Mouse (Mus musculus) kidney, embryonic 15.5 days (tissue): ENCODE data around the gene Amigo1. TPM values are rescaled to one million over a fixed set of nuclear protein-coding genes. Genes with fewer than 3 reads are reported as not detected.
A peak's percentile ranks its signal among the peaks of the same experiment; 100 is the strongest.

ENCODE experiments used
- ATAC-seq: fragments of 200-750 bp; cut with Nextera tagmentation; replicated peaks from 2 replicates; pipeline ENCODE4 v1.8.0; 2017; ENCODE audit warnings: moderate TSS enrichment; ENCODE audit not compliant: low FRiP score
- H3K27ac ChIP-seq: fragments of 300-500 bp; sonication (generic); 2 replicates; pipeline ENCODE4 v1.5.1; 2015; ENCODE audit warnings: mild to moderate bottlenecking, inconsistent platforms
- H3K27me3 ChIP-seq: fragments of 300-500 bp; sonication (generic); 2 replicates; pipeline ENCODE4 v1.6.1; 2015; ENCODE audit warnings: inconsistent platforms
- H3K36me3 ChIP-seq: fragments of 300-500 bp; sonication (generic); 2 replicates; pipeline ENCODE4 v1.6.1; 2015; ENCODE audit warnings: inconsistent platforms
- H3K4me1 ChIP-seq: fragments of 300-500 bp; sonication (generic); 2 replicates; pipeline ENCODE4 v1.6.1; 2015; ENCODE audit warnings: inconsistent platforms
- H3K4me2 ChIP-seq: fragments of 300-500 bp; sonication (generic); 2 replicates; pipeline ENCODE4 v1.6.1; 2015; ENCODE audit warnings: moderate library complexity, mild to moderate bottlenecking, inconsistent platforms
- H3K4me3 ChIP-seq: fragments of 300-500 bp; sonication (generic); replicated peaks from 2 replicates; pipeline ENCODE4 v1.5.1; 2015; ENCODE audit warnings: mild to moderate bottlenecking, inconsistent platforms
- H3K9ac ChIP-seq: fragments of 300-500 bp; sonication (generic); 2 replicates; pipeline ENCODE4 v1.6.1; 2015; ENCODE audit warnings: mild to moderate bottlenecking, inconsistent platforms
- H3K9me3 ChIP-seq: fragments of 300-500 bp; sonication (generic); replicated peaks from 2 replicates; pipeline ENCODE4 v1.6.1; 2016; ENCODE audit warnings: inconsistent platforms
- WGBS: fragments of 180-500 bp; shearing (Covaris S2); methylation state at CpG from one replicate; pipeline ENCODE4 v1.1.7; 2015; ENCODE audit warnings: mixed read lengths; 5-methylcytosine and 5-hydroxymethylcytosine counted together
- polyA plus RNA-seq: library from polyadenylated mRNA; unstranded; fragments of >200 nt; fragmentation: Nextera tagmentation; extraction: Ambion mirVana; gene quantifications from 2 replicates; pipeline ENCODE4 v1.2.1, GENCODE M21; 2015

The Amigo1 gene
- polyA plus RNA-seq, 1 experiment from 2014 or later = 6.3 TPM

DNA sequence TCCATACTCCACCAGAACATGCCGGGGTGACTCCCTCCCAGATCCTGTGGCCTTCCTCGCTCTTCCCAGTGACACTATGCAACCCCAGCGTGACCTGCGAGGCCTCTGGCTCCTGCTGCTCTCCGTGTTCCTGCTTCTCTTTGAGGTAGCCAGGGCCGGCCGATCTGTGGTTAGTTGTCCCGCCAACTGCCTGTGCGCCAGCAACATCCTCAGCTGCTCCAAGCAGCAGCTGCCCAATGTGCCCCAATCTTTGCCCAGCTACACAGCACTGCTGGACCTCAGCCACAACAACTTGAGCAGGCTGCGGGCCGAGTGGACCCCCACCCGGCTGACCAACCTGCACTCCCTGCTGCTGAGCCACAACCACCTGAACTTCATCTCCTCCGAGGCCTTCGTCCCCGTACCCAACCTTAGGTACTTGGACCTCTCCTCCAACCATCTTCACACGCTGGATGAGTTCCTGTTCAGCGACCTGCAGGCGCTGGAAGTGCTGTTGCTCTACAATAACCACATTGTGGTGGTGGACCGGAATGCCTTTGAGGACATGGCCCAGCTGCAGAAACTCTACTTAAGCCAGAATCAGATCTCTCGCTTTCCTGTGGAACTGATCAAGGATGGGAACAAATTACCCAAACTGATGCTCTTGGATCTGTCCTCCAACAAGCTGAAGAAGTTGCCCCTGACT, 1.1 kb downstream of the Amigo1 start:
- Histone ChIP-seq H3K27me3 (peaks cover 25% of the 10 kb centered on the region), H3K4me3 (peak overlapping the region; percentile 75), H3K4me1 (peaks cover 33% of the 10 kb centered on the region), H3K9ac (no peak overlapping the region), H3K27ac (no peak overlapping the region), H3K36me3 (no peaks in the 10 kb centered on the region), H3K9me3 (no peaks in the 10 kb centered on the region), H3K4me2 (peak overlapping the region; percentile 97)
- WGBS = 58% methylated on average over 20 of the region's 20 CpGs
- peak; percentile 16 for ATAC-seq

DNA sequence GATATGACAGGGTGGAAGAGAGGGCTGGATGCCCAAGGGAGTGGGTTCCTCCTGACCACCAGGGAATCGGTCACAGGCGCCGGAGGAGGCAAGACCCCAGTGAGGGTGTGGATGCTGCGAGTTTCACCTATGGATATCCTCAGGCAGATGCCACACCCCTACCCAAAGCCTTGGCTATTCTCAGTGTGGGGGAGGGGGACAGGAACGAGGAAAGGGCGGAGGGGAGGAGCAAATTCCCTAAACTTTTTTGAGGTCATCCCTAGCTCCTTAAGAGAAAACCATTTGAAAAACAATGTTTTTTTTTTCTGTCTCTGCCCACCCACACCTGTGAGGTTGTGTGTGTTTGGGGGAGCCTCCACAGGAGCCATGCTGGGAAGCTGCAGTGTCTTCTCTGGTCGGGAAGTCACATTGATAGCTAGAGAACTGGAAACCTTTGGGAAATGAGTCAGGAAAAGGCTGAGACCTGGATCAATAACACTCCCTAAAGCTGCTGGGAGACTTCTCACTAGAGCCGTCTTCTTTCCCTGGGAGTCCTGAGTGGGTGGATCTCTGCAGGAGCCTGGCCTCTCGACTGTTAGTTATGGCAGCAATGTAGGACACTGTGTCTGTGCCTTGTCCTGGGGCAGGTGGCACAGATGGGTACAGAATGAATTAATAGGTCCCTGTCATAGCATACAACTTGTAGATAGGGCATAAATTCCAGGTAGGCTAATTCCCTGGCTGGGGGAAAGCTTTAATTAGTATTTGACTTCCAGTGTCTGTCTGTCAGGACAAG, 2.8 kb downstream of the Amigo1 start:
- WGBS = 66% methylated on average over 9 of the region's 9 CpGs
- H3K4me2 ChIP-seq = no peak overlapping the region
- H3K36me3 ChIP-seq = no peaks in the 10 kb centered on the region
- peaks cover 25% of the 10 kb centered on the region for H3K27me3 ChIP-seq
- peaks cover 33% of the 10 kb centered on the region for H3K4me1 ChIP-seq
- no peaks in the 10 kb centered on the region for H3K9me3 ChIP-seq
- ATAC-seq = no peak
- H3K9ac ChIP-seq = no peak overlapping the region
- no peak overlapping the region for H3K4me3 ChIP-seq
- H3K27ac ChIP-seq = no peak overlapping the region

DNA sequence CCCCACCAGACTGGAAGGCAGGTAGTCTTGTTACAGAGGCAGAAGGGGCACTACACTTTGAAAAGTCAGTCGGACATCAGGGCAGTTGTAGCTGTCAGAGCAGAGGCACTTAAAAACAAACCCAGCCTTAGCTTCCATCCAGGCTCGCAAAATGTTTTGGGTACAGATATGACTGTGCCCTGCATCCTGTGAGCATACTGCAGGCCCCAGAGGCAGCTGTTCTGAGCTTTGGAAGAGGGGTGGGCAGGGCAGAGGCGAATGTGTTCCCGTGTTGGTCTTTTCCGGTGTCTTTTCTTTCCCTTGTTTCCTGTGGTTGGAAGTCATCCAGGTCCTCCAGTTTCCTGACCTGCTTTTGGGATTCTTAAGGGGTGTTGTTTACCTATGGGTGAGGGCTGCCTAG, 3.8 kb downstream of the Amigo1 start:
- Histone ChIP-seq H3K36me3 (no peaks in the 10 kb centered on the region), H3K4me1 (peaks cover 39% of the 10 kb centered on the region), H3K9me3 (no peaks in the 10 kb centered on the region), H3K27ac (no peak overlapping the region), H3K4me2 (no peak overlapping the region), H3K27me3 (peaks cover 17% of the 10 kb centered on the region), H3K4me3 (no peak overlapping the region), H3K9ac (no peak overlapping the region; the same call in 1 of the 2 replicates)
- WGBS = 52% methylated on average over 5 of the region's 5 CpGs
- ATAC-seq = no peak

DNA sequence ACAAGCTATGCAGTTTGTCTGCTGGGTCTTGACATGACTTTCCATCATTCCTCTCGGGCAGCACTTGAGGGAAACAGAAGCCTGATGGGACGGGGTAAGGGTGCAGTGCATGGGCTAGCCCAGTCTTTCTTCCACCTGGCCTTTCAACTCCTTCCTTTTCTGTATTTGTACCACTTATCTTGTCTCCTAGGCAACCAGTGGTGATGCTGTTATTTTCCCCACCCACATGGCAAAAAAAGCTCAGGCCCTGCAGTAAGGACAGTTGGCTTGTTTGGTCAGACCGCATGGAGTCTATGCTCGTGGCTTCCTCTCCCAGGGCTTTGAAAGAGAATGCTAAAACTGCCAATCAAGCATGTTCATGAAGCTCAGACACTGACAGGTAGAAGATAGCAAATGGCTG, 7.6 kb downstream of the Amigo1 start:
- Histone ChIP-seq H3K27ac (no peak overlapping the region), H3K9ac (no peak overlapping the region), H3K4me3 (no peak overlapping the region), H3K27me3 (no peaks in the 10 kb centered on the region), H3K9me3 (no peaks in the 10 kb centered on the region), H3K4me1 (peaks cover 47% of the 10 kb centered on the region), H3K36me3 (no peaks in the 10 kb centered on the region; the same call in 1 of the 2 replicates), H3K4me2 (no peak overlapping the region)
- 63% methylated on average over 4 of the region's 4 CpGs for WGBS
- no peak for ATAC-seq

DNA sequence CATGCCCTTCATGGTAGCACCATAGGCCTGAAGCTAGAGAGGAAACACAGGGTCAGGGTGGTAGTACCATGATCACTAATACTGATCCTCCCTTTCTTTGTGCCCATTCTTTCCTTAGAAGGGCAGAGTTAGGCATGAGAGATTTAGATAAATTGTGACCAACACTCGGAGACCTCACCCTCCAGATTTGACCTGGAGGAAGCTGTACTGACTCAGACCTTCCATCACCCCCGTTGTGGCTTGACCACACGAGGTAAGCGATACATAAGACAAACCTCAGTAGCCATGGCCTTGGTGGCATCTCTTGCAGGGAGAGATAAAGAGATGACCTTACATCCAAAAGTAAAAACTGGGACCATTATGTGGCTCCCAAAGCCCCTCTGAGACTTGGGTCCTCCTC, 9.2 kb downstream of the Amigo1 start:
- peak overlapping the region; percentile 46; the same call in 1 of the 2 replicates for H3K27ac ChIP-seq
- ATAC-seq = no peak
- peaks cover 48% of the 10 kb centered on the region for H3K4me1 ChIP-seq

DNA sequence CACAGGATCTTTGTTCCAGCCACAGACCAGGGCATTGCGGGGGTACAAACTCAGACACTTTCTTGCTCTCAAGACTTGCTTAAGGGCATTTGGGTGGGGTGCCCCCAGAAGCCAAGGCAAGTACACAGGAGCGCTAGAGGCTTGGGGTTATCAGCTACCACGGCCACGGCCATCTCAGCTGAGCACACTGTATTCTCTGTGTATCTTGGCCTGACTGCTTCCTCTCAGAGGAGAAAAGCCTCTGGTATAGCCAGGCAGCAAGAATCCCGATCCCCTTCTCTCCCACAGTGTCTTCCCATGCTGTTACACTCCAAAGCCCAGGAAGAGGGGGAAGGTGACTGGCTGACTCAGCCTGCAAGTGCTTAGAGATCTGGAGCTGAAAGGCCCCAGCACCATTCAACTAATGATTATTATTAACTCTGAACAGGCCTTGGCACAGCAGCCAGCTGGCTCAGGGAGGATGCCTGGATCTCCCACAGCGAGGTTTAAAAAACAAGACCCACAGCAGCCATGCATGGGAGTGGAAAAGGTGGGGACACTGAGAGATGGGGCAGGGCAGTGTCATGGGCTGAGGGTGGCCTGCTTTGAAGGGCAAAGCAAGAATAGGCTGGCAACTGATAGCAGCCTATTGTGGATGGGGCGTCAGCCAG, 9.9 kb downstream of the Amigo1 start:
- Histone ChIP-seq H3K4me1 (peaks cover 53% of the 10 kb centered on the region), H3K27me3 (no peaks in the 10 kb centered on the region), H3K36me3 (peaks cover 7% of the 10 kb centered on the region), H3K9me3 (no peaks in the 10 kb centered on the region), H3K4me3 (no peak overlapping the region), H3K27ac (peak overlapping the region; percentile 52), H3K9ac (no peak overlapping the region), H3K4me2 (no peak overlapping the region)
- 67% methylated on average over 7 of the region's 7 CpGs for WGBS
- ATAC-seq = no peak

More for the DNA sequence above, 9.2 kb downstream of the Amigo1 start:
- 65% methylated on average over 4 of the region's 4 CpGs for WGBS
- Histone ChIP-seq H3K4me3 (no peak overlapping the region), H3K9ac (no peak overlapping the region), H3K4me2 (no peak overlapping the region), H3K36me3 (peaks cover 7% of the 10 kb centered on the region), H3K27me3 (no peaks in the 10 kb centered on the region), H3K9me3 (no peaks in the 10 kb centered on the region)

DNA sequence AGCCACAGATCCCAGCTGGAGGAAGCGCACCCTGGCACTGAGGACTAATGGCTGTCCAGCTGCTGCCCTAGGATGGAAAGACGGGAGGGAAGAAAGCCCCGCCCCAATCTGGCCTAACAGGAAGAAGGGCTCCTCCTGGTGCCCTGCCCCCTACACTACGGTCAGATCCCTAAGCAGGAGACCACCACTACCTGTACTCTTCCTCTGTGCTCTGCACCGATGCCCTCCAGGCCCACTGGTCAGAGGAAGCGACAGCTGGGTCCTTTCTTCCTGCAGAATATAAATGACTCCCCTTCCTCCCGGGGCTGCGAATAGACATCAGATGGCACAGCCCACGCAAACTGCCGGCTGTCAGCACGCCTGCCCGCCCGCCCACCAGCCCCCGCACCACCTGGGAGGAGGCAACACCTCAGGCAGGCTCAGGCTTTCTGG, 10.9 kb downstream of the Amigo1 start:
- Histone ChIP-seq H3K27me3 (no peaks in the 10 kb centered on the region), H3K9ac (0 out of 2 replicates have a peak overlapping the region, but pooled peaks have one; percentile 24), H3K4me1 (peaks cover 61% of the 10 kb centered on the region), H3K27ac (peak overlapping the region; percentile 52), H3K9me3 (no peaks in the 10 kb centered on the region), H3K4me3 (no peak overlapping the region), H3K36me3 (peaks cover 10% of the 10 kb centered on the region), H3K4me2 (peak overlapping the region; percentile 44)
- WGBS = 3% methylated on average over 14 of the region's 14 CpGs
- ATAC-seq = peak; percentile 55

DNA sequence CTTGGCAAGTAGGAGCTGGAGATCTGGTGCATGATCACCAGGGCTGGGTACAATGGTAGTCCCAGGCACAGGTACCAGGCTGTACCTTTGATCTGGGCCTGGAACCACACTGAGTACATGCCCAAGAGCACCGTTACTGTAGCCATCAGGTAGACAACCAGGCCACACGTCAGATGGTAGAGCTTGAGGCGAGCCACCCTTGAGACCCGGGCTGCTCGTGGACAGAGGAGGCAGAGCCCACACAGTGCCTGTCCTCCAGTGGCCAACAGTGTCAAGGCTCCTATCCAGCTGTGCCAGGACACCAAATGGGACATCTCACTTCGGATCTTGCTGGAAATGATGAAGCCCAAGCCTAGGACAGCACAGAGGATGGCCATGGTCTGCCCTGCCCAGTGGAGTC, 13.1 kb downstream of the Amigo1 start:
- no peaks in the 10 kb centered on the region for H3K27me3 ChIP-seq
- H3K27ac ChIP-seq = no peak overlapping the region
- WGBS = 91% methylated on average over 6 of the region's 6 CpGs
- H3K9ac ChIP-seq = no peak overlapping the region
- ATAC-seq = no peak
- peak overlapping the region; percentile 72; the same call in 1 of the 2 replicates for H3K4me2 ChIP-seq
- peaks cover 27% of the 10 kb centered on the region for H3K36me3 ChIP-seq
- peaks cover 68% of the 10 kb centered on the region for H3K4me1 ChIP-seq
- no peaks in the 10 kb centered on the region for H3K9me3 ChIP-seq
- H3K4me3 ChIP-seq = no peak overlapping the region

DNA sequence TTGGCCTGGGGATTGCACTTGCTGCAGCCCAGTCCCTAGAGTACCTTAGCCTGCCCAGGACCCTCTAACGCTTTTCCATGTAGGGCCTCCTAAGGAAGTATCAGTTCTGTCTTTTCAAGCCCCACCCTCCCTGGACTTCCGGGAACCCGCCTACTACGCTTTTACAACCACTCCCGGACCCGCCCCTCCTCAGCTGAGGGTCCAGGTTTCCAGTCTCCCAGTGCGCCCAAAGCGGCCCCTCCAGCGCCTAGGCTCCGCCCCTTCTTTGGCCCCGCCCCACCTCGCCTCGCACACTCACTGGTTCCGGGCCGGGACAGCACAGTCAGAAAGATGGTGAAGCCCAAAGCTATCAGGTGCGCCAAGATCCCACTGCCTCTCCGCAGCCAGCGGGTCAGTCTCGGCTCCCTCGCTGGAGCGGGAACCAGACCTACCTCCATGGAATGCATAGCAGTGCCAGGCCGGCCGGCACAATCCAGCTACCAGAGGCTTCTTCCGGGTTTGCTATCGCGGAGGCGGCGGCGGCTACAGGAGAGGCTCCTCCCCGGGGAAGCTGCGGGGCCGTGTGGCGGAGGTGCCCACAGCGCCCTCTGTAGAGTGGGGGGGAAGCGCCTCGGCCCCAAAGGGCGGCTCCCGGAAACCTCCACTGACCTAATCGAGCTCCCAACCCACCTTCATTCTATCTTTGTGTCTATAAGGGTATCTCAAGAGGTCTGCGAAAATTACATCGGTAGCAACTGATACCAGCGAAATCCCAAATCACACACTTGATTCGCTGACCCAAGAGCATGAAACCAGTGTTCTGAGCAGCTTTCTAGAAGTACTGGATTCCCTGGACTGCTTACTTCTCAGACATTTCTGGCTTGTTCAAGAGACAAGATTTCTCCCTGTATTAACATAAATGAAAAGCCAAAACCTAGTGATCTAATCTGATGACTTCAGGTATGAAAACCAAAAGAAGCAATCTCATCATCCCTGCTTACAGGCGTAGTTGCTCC, 14.5 kb downstream of the Amigo1 start, which contains the start of gene Cyb561d1:
Gene Cyb561d1 (minus strand): TSS at position 884 of the 995 bp plus-strand sequence.
- Histone ChIP-seq H3K27me3 (no peaks in the 10 kb centered on the region), H3K4me1 (peaks cover 55% of the 10 kb centered on the region), H3K4me3 (peak within 1 kb of the TSS; percentile 83), H3K27ac (peak within 1 kb of the TSS; percentile 95), H3K36me3 (peaks cover 41% of the 10 kb centered on the region), H3K4me2 (peak within 1 kb of the TSS; percentile 72), H3K9me3 (no peaks in the 10 kb centered on the region), H3K9ac (peak within 1 kb of the TSS; percentile 63)
- WGBS = 3% methylated on average over 44 of the region's 44 CpGs
- peak; percentile 93 for ATAC-seq

DNA sequence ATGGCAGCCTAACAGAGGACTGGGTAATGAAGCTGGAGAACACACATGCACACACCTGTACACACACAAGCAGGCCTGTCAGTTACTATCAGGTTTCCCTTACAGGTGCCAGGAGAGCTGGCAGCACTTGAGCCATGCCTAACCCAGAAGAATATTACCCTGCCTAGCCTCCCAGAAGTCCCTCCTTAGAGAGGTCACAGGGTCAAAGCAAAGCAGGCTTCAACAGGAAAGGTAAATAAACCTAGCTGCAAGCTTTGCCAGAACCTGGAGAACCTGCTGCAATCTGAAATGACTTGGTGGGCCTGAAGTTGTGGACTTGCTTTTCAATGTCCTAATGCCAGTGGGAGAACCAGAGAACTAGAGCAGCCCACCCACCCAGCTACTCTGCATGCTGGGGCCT, 16.4 kb downstream of the Amigo1 start:
- Histone ChIP-seq H3K27ac (no peak overlapping the region), H3K36me3 (peaks cover 59% of the 10 kb centered on the region), H3K4me2 (no peak overlapping the region), H3K4me1 (peaks cover 42% of the 10 kb centered on the region), H3K9me3 (no peaks in the 10 kb centered on the region), H3K4me3 (no peak overlapping the region), H3K9ac (no peak overlapping the region), H3K27me3 (no peaks in the 10 kb centered on the region)
- ATAC-seq = no peak

DNA sequence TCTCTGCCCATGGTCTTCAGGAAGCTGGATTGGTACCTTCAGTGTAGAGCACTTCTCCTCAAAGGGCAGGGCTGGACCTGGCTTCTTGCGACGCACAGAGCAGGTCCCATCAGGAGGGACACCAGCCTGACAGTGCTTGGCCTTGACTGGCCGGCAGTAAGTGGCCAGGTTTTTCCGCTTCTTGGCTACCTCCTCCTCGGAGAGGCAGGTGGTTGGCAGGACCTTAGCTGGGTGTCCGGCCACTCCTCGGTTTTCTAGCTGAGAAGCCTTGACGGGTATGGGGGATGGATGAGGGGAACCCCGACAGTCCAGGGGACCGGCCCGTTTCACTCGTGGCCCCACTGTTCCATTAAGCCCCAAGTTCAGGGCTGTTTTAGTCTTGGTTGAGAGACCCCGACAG, 17.1 kb downstream of the Amigo1 start:
- Histone ChIP-seq H3K36me3 (peaks cover 65% of the 10 kb centered on the region), H3K4me3 (no peak overlapping the region), H3K4me2 (no peak overlapping the region), H3K27ac (no peak overlapping the region), H3K4me1 (peaks cover 44% of the 10 kb centered on the region), H3K9me3 (no peaks in the 10 kb centered on the region), H3K9ac (no peak overlapping the region), H3K27me3 (no peaks in the 10 kb centered on the region)
- no peak for ATAC-seq
- WGBS = 93% methylated on average over 13 of the region's 13 CpGs
